Mouse (Mus musculus) limb, embryonic 11.5 days (tissue): Measurements from ENCODE around the gene Mapk12. TPM values are rescaled to one million over a fixed set of nuclear protein-coding genes. Genes with fewer than 3 reads are reported as not detected.

Experiments used
- ATAC-seq: fragments of 200-750 bp; cut with Nextera tagmentation; 2 replicates; pipeline ENCODE4 v1.8.0; 2017; ENCODE audit warnings: low read depth; ENCODE audit not compliant: insufficient number of reproducible peaks, low FRiP score, low TSS enrichment
- DNase-seq: peaks from one replicate; pipeline ENCODE4 v3.0.0-alpha.2; 2015; ENCODE audit warnings: low spot score
- H3K27ac ChIP-seq: fragments of 300-500 bp; sonication (generic); replicated peaks from 2 replicates; pipeline ENCODE4 v1.5.1; 2014; ENCODE audit warnings: low read depth, mild to moderate bottlenecking, low read length
- H3K27me3 ChIP-seq: fragments of 300-500 bp; sonication (generic); 2 replicates; pipeline ENCODE4 v1.6.1; 2014; ENCODE audit warnings: mild to moderate bottlenecking, low read length, mixed read lengths; ENCODE audit not compliant: control insufficient read depth, insufficient read depth
- H3K36me3 ChIP-seq: fragments of 300-500 bp; sonication (generic); 2 replicates; pipeline ENCODE4 v1.6.1; 2014; ENCODE audit warnings: mild to moderate bottlenecking, low read length, moderate library complexity, mixed read lengths; ENCODE audit not compliant: control insufficient read depth, insufficient read depth
- H3K4me1 ChIP-seq: fragments of 300-500 bp; sonication (generic); 2 replicates; pipeline ENCODE4 v1.6.1; 2014; ENCODE audit warnings: low read length, mixed read lengths; ENCODE audit not compliant: control insufficient read depth, insufficient read depth
- H3K4me2 ChIP-seq: fragments of 300-500 bp; sonication (generic); 2 replicates; pipeline ENCODE4 v1.6.1; 2014; ENCODE audit warnings: low read depth, mild to moderate bottlenecking, moderate library complexity; ENCODE audit not compliant: severe bottlenecking
- H3K4me3 ChIP-seq: fragments of 300-500 bp; sonication (generic); 2 replicates; pipeline ENCODE4 v1.5.1; 2014; ENCODE audit warnings: low read depth, low read length
- H3K9ac ChIP-seq: fragments of 300-500 bp; sonication (generic); 2 replicates; pipeline ENCODE4 v1.6.1; 2014; ENCODE audit warnings: mild to moderate bottlenecking, low read length
- H3K9me3 ChIP-seq: fragments of 300-500 bp; sonication (generic); 2 replicates; pipeline ENCODE4 v1.6.1; 2016; ENCODE audit warnings: low read length; ENCODE audit not compliant: control insufficient read depth
- WGBS: fragments of 180-500 bp; shearing (Covaris S2); extraction: QIAGEN DNeasy Blood & Tissue Kit; methylation state at CpG from one replicate; pipeline ENCODE4 v1.1.7; 2014; 5-methylcytosine and 5-hydroxymethylcytosine counted together
- polyA plus RNA-seq: library from polyadenylated mRNA; unstranded; fragments of >200 nt; fragmentation: Nextera tagmentation; extraction: Ambion mirVana; gene quantifications from 2 replicates; pipeline ENCODE4 v1.2.1, GENCODE M21; 2014

The Mapk12 gene
- polyA plus RNA-seq, 1 experiment from 2014 or later, result 15.2 TPM

DNA sequence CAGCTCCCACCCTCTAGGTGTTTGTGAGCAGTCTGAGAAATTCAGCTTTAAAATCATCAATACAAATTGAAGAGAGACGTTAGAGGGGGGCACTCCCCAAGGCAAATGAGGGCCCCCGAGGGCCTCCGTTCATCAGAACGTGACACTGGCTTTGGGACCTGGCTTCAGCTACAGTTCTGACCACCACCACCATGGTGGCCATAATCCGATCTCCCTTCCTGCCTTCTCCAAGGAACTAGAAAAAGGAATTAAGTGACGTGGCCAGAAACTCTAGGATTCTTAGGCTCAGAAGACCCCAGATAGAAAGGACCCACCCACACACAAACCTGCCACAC lies 39.1 kb upstream of the Mapk12 start:
- Histone ChIP-seq H3K4me1 (peaks cover 41% of the 10 kb centered on the region), H3K27ac (peak overlapping the region; percentile 86), H3K27me3 (no peaks in the 10 kb centered on the region), H3K4me2 (peak overlapping the region; percentile 67), H3K9me3 (no peaks in the 10 kb centered on the region), H3K9ac (peak overlapping the region; percentile 91), H3K4me3 (peak overlapping the region; percentile 94), H3K36me3 (no peaks in the 10 kb centered on the region)
- 3% methylated on average over 6 of the region's 6 CpGs for whole genome bisulfite sequencing
- DNase-seq, result no peak
- no peak for ATAC-seq

DNA sequence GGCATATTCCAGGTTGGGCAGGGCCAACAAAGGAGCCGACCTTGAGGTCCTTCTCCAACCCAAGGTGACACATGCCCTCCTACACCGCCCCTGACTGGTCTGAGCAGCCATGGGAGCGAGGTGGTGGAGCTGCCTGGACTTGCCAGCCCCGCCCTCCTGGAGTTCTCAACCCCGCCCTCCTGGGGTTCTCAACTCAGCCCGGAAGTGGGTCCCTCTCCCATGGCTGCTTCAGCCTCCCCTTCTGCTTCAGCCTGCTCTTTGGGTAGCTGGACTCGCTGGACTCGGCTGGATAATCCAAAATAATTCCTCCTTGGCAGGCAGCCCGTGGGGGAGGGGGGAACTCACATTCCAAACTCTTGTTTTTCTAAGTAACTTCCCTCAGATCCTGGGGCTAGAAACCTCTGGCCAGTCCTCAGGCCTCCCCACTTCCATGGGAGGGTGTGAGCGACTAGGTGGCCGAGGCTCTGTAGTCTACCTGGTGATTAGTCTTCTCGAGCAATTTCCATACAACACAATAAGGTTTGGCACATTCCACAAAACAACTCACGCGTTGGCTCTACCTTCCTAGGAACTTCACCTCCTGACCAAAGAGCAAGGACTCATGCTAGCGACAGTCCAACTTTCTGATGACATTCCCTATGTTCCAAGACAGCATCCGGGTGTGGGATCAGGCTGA lies 38.6 kb upstream of the Mapk12 start:
- peak overlapping the region; percentile 67 for H3K4me2 ChIP-seq
- no peaks in the 10 kb centered on the region for H3K27me3 ChIP-seq
- DNase-seq, result peak; percentile 79
- H3K4me1 ChIP-seq, result peaks cover 43% of the 10 kb centered on the region
- WGBS, result 5% methylated on average over 16 of the region's 16 CpGs
- peak overlapping the region; percentile 91; the same call in 1 of the 2 replicates for H3K9ac ChIP-seq
- peak overlapping the region; percentile 94 for H3K4me3 ChIP-seq
- no peaks in the 10 kb centered on the region for H3K36me3 ChIP-seq
- ATAC-seq, result peak; percentile 35
- H3K9me3 ChIP-seq, result no peaks in the 10 kb centered on the region
- no peak overlapping the region; the same call in 1 of the 2 replicates for H3K27ac ChIP-seq

DNA sequence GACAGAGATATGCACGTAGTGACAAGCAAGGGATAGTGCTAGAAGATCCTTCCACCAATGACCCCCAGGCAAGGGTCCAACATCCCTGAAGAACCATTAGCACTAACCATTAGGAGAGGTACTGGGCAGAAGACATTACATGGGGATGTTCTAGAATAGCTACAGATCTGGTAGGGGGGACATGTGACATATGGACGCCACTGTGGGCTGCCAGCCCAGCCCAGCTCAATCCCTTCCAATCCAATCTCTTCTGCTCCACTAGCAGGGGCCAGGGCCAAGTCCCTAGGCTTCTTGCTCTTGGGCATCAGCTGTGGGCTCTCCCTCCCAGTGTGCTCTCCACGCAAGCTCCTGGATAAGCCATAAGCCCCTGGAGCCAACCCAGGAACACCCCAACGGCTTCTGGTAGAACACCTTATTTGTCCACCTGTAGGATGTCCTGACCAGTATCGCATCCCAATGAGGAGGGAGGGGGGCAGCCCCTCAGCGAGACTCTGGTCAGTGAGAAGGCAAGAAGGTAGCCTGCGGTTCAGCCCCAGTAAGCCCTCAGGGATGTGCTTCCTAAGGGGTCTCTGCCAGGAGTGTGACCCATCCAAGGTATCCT lies 37.9 kb upstream of the Mapk12 start:
- 69% methylated on average over 7 of the region's 7 CpGs for WGBS
- Histone ChIP-seq H3K27me3 (no peaks in the 10 kb centered on the region), H3K9ac (no peak overlapping the region; the same call in 1 of the 2 replicates), H3K9me3 (no peaks in the 10 kb centered on the region), H3K4me3 (peak overlapping the region; percentile 94), H3K4me1 (peaks cover 47% of the 10 kb centered on the region), H3K36me3 (no peaks in the 10 kb centered on the region), H3K27ac (no peak overlapping the region), H3K4me2 (peak overlapping the region; percentile 67)
- no peak for ATAC-seq
- DNase-seq, result no peak

DNA sequence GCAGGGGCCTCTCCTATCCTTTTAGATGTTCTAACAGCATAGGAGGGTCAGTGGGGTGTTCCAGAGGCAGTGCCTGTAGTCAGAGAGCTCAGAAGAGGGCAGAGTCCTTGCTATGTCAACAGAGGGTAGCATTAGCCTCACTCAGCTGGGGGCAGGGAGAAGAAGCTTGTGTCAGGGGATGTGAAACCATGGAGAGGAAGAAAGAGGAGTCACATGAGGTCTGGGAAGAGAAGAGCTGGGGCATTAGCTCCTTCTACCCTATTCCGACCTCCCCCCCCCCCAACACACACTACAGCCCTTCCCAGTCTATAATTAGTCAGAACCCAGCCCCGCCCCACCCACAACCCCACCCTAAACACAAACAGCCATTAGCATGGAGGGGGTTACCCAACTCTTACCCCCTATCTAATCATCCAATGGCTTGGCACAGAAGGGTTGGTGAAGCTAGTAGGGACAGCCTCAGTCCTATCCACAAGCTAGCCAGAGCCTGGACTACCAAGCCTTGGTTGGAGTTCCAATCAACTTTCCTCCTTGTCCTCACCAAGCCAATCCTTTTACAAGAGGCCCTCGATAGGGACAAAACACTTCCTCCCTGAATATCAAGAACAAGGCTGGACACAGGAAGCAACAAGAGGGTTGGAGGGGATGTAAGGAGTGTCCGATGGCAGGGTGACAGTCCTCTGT lies 37.2 kb upstream of the Mapk12 start:
- no peak overlapping the region for H3K27ac ChIP-seq

DNA sequence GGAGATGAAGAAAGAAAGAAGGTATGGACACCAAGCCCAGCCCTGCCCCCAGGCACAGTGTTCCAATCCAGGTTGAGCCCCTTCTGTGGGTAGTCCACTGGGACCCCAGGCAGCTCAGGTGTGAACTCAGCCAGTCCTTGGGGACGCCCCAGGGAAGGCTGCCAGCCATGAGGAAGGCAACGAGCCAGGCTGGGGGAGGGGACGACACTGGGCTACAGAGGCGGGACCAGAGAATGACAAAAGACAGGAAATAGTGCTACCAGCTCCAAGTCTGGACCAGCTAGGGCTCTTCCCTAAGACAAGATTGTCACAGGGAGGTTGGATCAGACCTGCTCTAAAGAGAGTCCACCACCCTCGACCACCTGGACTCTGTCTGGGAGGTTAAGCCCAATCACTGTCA lies 36.6 kb upstream of the Mapk12 start:
- no peak overlapping the region for H3K27ac ChIP-seq
- no peak overlapping the region for H3K9ac ChIP-seq
- peak overlapping the region; percentile 2; the same call in 1 of the 2 replicates for H3K4me2 ChIP-seq
- no peaks in the 10 kb centered on the region for H3K27me3 ChIP-seq
- no peaks in the 10 kb centered on the region for H3K36me3 ChIP-seq
- no peak for DNase-seq
- no peak overlapping the region for H3K4me3 ChIP-seq
- peaks cover 54% of the 10 kb centered on the region for H3K4me1 ChIP-seq
- no peaks in the 10 kb centered on the region for H3K9me3 ChIP-seq
- no peak for ATAC-seq
- 26% methylated on average over 5 of the region's 5 CpGs for WGBS

More for the DNA sequence above, 37.2 kb upstream of the Mapk12 start:
- no peaks in the 10 kb centered on the region for H3K27me3 ChIP-seq
- no peak for DNase-seq
- no peak for ATAC-seq
- 0 out of 2 replicates have a peak overlapping the region, but pooled peaks have one; percentile 2 for H3K4me2 ChIP-seq
- peaks cover 52% of the 10 kb centered on the region for H3K4me1 ChIP-seq
- 80% methylated on average over 4 of the region's 4 CpGs for WGBS
- H3K4me3 ChIP-seq, result no peak overlapping the region
- H3K9me3 ChIP-seq, result no peaks in the 10 kb centered on the region
- H3K36me3 ChIP-seq, result no peaks in the 10 kb centered on the region
- no peak overlapping the region; the same call in 1 of the 2 replicates for H3K9ac ChIP-seq

DNA sequence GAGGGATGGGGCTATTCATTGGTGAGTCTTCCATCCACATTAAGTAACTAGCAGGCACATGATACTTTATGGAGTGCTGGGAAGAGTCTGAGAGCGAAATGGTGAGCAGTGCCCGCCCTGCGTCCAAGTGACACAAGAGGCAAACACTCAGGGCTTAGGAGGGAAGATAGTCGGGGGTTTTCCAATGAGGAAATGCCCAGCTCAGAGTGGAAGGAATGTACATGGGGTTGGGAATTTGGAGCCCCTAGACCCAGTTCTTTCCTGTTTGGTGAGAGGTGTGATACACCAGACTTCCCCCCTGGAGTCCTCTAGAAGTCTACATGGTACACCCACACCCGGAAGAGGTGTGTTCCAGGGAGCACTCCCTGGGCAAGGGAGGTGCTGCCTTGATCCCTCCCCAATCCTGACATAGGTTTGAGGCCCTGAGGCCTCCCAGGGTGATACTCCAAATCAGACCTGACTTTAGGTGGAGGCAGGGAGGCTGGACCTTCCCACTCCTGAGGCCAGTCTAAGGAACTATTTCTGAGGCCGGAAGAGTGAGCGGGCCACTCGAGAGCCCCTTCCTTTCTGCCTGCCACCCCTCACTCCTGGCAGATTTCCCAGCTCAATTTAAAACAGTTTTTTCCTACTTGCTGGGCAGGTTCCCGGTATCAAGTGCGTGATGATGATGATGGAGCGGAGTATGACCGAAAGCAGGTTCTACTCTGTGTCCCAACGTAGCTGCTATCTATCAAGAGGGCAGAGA lies 35.1 kb upstream of the Mapk12 start:
- no peak overlapping the region for H3K4me3 ChIP-seq
- DNase-seq (no peak), ATAC-seq (no peak)
- H3K9me3 ChIP-seq, result no peaks in the 10 kb centered on the region
- H3K4me1 ChIP-seq, result peaks cover 54% of the 10 kb centered on the region
- no peaks in the 10 kb centered on the region for H3K27me3 ChIP-seq
- WGBS, result 83% methylated on average over 13 of the region's 13 CpGs
- no peak overlapping the region for H3K4me2 ChIP-seq
- no peak overlapping the region for H3K27ac ChIP-seq
- no peaks in the 10 kb centered on the region for H3K36me3 ChIP-seq
- no peak overlapping the region for H3K9ac ChIP-seq

DNA sequence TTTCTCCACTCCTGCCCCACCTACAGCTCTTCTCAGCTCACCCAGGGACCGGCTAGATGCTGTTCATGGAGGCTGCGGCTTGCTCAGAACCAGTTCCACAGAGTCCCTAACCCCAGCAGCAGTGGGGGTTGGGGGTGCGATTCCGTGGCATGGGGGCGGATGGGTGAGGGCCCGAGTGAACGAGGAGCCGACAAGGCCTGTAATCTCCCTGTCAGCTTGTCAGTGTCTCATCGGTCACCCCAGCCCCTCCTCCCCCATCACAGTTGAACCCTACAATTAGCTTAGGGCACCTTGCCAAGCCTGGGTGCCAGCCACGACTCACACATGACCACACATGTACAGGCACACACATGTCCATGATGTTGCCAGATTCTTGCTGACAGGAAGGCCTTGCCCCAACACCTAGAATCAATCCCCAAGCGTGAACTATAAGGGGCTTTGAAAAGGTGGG lies 34.4 kb upstream of the Mapk12 start:
- Histone ChIP-seq H3K27ac (no peak overlapping the region), H3K4me1 (peaks cover 61% of the 10 kb centered on the region), H3K4me3 (no peak overlapping the region), H3K27me3 (no peaks in the 10 kb centered on the region), H3K9me3 (no peaks in the 10 kb centered on the region), H3K36me3 (no peaks in the 10 kb centered on the region), H3K9ac (no peak overlapping the region), H3K4me2 (no peak overlapping the region)
- ATAC-seq, result no peak
- 57% methylated on average over 11 of the region's 11 CpGs for WGBS
- no peak for DNase-seq

DNA sequence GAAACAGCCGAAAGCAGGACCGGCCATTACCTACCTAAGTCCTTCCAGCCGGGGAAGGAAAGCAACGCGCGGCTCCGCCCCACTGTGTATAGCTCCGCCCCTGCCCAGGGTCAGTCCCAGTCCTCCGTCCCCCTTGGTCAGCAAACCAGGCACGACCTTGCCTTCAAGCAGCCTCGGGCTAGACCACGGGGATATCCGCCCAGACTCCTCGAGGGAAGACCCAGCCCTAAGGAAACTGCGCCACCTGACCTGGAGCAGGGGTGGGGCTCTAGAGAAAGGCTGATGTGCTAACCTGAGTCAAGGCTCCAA lies 33.4 kb upstream of the Mapk12 start:
- Histone ChIP-seq H3K36me3 (peaks cover 3% of the 10 kb centered on the region; the same call in 1 of the 2 replicates), H3K4me2 (peak overlapping the region; percentile 100), H3K27ac (no peak overlapping the region), H3K27me3 (no peaks in the 10 kb centered on the region), H3K9me3 (no peaks in the 10 kb centered on the region), H3K4me1 (peaks cover 68% of the 10 kb centered on the region), H3K9ac (peak overlapping the region; percentile 67; the same call in 1 of the 2 replicates), H3K4me3 (peak overlapping the region; percentile 50)
- ATAC-seq, result 0 out of 2 replicates have a peak, but pooled peaks have one; percentile 49
- DNase-seq, result peak; percentile 77
- WGBS, result 1% methylated on average over 15 of the region's 15 CpGs
